Mouse (Mus musculus): ENCODE measurements around the gene Clec1a.

The Clec1a gene

DNA sequence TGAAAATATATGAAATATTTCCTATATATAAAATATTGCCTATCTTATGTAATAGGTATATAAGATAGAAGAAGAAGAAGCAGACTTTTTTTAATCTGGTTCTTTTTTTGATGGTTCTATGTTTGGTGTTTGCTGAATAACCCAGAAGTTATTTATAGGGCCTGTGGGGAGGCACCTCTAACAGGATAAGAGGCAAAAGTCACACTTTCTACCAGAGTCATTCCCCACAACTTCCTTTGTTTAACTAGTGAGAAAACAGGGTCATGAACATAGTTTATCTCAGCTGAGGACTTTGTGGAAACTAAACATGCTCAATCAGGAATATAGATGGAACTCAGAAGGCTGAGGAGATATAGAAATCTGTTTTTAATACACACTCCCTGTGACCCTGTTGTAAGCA, 45.8 kb downstream of the Clec1a start:
- in situ Hi-C loops (cut with MboI, MseI), result no loop called here

DNA sequence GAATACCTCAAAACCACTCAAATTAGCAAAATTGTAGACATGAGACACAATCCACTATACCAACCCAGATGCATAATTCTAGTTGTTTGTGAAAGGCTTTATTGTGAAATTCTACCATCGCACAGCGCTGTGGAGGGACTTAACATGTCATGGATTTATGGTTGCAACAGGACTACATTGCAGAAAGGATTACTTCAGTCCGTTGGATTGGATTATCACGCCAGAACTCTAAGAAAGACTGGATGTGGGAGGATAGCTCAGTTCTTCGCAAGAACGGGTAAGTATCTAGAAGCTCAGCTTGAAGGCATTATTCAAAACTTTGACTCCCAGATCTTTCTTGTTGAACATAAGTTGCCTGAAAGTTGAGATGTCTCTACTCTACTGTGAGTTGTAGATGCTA, 48.4 kb downstream of the Clec1a start:
- in situ Hi-C loops (cut with MboI, MseI), result no loop called here

DNA sequence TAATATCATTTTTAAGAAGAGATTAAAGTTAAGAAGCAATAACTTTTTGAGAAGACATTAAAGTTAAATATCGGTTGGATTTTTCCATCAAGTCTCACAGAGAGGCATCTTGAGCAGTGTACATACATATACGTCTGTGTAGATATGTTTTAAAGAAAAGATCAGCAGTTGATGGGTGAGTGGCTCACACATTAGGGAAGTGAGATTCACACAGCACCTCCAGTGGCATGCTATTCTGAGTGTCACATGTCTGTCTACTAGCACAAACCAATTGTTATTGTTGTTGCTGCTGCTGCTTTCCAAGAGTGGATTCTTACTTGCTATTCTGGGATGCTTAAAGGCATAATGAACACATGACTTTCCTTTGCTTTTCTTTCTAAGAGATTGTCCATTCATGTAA, 49.4 kb downstream of the Clec1a start:
- in situ Hi-C loops (cut with MboI, MseI), result no loop called here

DNA sequence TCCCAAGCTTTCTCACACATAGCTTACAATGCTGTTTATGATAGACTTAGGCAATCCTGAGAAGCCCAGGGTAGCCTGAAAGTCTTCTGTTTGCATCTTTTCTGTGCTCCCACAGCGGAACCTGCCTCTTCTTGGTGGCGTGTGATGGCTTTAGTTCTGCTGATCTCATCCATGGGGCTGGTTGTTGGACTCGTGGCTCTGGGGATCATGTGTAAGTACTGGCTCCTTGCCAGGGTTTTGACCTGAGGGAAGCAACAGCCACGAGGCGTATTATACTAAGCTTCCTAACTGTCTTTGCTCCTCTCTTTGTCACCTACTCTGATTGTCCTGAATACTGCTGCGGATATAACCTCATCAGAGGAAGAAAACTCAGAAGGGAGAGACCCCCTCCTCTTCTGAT, 51.9 kb downstream of the Clec1a start:
- in situ Hi-C loops (cut with MboI, MseI), result no loop called here

DNA sequence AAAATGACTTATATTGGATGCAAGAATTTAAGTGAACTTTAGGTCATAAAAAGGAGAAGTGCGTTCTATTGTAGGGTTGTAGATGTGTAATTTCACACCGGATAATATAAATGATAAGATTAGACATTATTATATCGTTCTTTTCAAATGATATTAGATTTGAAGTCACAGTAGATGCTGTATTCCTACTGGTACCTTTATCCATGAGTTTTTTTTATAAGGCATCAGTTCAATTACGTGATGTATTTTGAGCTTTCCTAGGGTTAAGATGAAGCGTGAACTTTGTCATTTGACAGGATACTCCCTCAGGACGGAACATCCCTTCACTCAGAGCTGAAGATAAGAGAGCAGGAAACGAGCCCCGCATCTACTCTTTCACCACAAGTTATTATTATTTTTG, 54.8 kb downstream of the Clec1a start, which contains the start of gene Clec1b:
Gene Clec1b, plus strand, starts transcription at position 301 of the 400 bp plus-strand sequence.
- in situ Hi-C loops (cut with MboI, MseI), result no loop called here

DNA sequence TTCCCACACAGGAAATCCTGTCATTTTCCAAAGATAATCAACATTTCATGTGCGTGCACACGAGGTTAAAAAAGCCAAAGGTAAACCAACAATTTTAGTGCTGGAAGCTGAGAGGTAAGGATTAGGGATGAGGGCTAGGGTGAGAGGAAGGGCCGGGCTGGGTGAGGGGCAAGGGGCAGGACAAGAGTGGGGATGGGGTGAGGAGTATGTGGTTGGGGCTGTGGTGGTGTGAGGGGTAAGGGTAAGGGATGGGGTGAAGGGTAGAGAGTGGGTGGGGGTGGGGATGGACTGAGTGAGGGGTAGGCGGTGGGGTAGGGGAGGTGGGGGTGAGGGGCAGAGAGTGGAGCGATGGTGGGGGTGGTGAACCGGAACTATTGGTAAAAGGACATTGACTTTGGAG, 58.1 kb downstream of the Clec1a start:
- in situ Hi-C loops (cut with MboI, MseI), result no loop called here

DNA sequence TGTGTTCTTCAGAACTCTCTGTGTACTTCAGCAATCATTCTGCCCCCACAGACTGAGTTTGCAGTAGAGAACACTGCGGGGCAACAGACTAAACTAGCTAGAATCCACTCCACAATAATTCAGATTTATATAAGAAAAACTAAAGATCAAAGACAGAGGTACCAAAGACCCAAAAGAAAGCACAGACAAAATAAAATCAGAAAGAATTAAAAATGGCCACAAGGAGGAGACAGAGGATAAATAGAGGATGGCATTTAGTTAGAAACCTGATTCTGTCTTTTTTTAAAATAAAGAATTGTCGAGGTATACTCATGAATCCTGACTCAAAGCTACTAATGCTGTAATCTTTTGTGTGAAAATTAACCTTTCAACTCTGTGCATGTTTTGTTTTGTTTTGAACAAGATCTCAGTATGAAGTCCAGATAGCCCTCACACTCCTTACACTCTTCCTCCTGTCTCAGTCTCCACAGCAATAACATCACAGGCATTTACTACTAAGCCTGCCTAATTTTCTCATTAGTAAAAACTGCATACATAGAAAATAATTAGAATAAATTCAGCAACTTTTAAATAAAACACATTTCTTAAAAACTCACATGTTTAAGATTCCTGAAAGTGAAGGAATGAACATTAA, 58.6 kb downstream of the Clec1a start:
- in situ Hi-C loops (cut with MboI, MseI), result no loop called here

DNA sequence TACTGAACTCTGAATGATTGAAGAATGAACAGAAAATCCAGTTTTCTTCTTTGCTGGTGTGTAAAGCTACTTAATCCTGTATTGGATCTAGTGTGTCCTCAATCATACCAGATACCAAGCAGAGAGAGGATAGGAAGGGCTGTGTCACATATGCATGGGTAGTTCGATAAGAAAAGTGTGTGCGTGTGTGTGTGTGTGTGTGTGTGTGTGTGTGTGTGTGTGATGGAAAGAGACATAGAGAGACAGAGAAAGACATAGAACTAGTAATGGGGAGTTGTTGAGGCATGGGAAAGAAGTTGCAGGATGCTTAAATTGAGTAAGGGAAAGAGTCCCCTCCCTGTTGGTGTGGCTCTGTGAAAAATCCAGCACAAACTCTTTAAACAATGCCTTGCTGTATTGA, 66.0 kb downstream of the Clec1a start, which contains the start of gene Clec12b:
Gene Clec12b, minus strand, starts transcription at position 101 of the 400 bp plus-strand sequence.
- in situ Hi-C loops (cut with MboI, MseI), result loop anchor here (10.0 kb wide), 1 partner anchor 129 kb away; the partner anchor contains the start of gene Tmem52b

DNA sequence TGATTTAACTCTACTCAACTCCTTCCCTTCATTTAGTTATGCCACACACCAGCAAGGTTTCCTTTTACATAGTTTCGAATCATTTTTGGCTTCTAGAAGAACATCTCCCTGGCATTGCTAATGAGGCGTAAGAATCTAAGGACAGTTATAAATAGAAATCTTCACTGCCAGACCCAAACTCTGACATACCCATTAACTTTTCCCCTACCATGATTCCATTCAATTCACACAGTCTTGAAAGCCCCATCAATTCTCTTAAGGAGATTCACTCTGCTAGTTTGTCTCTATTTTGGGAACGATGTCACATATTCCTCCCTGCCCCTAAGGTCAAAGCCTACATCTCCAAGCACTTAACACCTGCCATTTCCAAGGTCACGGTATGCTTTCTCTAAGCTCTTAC, 66.8 kb downstream of the Clec1a start:
- in situ Hi-C loops (cut with MboI, MseI), result loop anchor here (10.0 kb wide), 1 partner anchor 130 kb away; the partner anchor contains the start of gene Tmem52b

DNA sequence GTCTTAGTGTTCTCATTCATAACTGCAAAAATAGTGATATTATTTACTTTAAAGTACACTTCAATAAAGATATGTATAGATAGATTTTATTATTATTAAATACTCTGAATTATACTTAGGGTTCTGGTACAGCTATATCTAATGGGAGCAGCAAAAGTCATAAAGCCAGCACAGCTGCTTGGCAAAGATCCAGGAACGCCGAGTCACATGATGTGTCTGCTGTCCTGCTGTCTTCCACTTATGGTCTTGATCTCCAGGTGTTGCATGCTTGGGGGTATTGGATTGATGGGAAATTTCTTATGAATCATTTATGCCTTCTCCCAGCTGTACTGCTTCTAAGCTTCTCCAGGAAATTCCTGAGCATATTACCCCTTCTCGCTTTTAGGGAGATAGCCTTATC, 68.3 kb downstream of the Clec1a start:
- in situ Hi-C loops (cut with MboI, MseI), result loop anchor here (10.0 kb wide), 1 partner anchor 131 kb away; the partner anchor contains the start of gene Tmem52b

DNA sequence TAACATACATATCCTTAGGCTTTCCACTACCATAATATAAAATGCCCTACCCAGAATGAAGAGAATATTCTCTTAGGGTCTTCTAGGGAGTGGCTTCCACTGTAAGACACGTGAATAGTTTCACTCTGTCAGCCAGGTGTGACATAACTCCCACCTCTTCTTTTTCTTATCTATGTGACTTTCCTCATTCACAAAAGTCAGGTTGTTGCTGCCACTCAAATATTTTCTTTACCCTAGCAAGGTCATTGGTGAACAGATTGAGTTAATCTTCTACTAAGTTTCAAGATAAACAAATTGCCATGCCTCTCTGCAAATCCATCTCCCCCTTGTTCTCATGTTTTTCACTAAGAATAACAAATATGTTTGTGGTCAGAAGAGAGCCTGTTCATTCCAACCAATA, 70.1 kb downstream of the Clec1a start:
- in situ Hi-C loops (cut with MboI, MseI), result loop anchor here (10.0 kb wide), 1 partner anchor 133 kb away; the partner anchor contains the start of gene Tmem52b

DNA sequence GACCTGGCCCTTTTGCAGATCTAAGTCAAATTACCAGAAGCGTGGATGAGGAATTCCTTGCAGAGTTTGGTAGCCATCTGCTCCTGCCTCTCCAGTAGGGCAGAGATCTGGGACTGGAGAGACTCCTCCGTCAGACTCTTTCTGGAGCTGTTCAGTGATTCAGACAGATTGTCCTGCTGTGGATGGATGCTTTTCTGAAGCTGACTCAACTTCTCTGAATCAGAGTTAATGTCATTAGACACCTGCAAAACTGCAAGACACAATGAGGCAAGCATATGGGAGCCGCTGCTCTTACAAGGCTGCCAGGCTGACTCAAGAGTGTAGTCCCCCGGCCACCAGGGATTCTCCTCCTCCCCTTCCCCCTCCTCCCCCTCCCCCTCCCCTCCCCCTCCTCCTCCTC, 71.3 kb downstream of the Clec1a start:
- in situ Hi-C loops (cut with MboI, MseI), result loop anchor here (10.0 kb wide), 1 partner anchor 134 kb away; the partner anchor contains the start of gene Tmem52b

DNA sequence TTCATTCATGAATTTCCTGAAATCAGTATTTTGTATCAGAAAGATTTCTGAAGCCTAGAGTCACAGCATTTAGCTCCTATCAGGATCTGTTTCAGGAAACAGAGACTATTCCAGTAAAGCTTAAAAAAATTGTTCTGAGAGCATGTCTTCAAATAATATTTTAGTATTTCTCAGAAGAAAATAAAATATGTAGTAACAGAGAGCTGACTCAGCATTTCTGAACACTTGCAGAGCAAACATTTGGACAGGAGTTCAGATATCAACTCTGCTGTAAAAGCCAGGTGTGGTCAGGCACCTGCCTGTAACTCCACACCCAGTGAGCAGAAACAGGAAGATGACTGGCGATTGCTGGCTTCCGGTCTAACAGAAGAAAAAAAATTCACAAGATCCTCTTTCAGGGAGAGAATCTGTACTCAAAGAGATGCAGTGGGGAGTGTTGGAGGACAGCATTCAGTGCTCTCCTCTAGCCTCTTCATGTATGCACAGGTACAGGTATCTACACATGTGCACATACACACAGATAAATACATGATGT, 76.8 kb downstream of the Clec1a start:
- in situ Hi-C loops (cut with MboI, MseI), result loop anchor here (25.0 kb wide), 1 partner anchor 513 kb away; no protein-coding TSS in a partner anchor

Data from T-helper 2 cell (primary cell).